Mouse (Mus musculus): Measurements from ENCODE around the gene Nmrk2. TPM values are rescaled to one million over a fixed set of nuclear protein-coding genes. Genes with fewer than 3 reads are reported as not detected.
A peak's percentile ranks its signal among the peaks of the same experiment; 100 is the strongest.

Nmrk2 gene
- total RNA-seq, 2 experiments from 2014 or later = not detected

DNA sequence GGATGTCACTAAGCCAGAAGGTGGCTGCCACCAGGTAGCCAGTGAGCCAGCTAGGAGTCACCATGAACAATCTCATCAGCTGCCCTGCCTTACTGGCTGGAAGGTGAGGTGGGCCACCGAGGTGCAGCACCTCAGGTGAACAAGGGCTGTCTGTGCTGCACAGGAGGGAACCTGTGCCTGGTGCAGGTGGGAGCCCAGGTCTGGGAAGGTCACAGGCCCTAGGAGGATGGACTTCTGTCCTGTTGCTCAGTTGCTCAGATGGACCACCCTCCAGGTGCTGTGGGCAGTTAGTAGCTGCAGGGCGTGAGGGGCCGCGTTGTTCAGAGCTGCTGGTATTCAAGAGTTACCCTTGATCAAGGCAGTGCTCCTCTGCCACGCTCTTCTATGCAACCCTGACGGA lies 15.0 kb upstream of the Nmrk2 start:
- no peak for DNase-seq

DNA sequence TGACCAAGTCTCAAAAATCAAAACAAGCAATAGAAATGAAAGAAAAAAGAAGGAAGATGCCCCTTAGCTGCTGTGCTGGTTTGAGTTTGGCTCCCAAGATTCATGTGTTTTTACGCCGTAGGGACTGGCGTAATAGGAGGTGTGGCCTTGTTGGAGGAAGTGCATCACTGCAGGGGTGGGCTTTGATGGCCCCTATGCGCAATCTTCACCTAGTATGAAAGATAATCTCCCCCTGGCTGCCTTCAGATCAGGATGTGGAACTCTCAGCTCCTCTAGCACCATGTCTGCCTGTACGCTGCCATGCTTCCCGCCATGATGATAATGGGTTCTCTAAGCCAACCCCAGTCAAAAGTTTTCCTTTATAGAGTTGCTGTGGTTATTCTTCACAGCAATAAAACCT lies 14.4 kb upstream of the Nmrk2 start:
- no peak for DNase-seq

DNA sequence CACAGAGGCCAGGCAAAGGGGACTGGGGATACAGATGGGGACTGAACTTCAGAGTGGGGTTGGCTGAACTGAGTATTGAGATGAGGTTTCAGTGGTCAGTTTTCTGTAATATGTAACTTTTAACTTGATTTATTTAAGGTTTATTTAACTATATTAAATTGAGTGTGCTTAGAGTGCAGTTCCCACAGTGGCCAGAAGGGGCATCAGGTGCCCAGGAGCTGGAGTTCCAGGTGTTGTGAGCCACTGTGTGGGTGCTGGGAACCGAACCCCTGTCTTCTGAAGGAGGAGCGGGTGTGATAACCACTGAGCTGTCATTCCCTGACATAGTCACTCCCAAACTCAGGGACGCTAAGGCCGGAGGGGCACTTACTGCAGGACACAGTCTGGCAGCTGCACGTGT lies 8.3 kb upstream of the Nmrk2 start:
- DNase-seq = no peak

DNA sequence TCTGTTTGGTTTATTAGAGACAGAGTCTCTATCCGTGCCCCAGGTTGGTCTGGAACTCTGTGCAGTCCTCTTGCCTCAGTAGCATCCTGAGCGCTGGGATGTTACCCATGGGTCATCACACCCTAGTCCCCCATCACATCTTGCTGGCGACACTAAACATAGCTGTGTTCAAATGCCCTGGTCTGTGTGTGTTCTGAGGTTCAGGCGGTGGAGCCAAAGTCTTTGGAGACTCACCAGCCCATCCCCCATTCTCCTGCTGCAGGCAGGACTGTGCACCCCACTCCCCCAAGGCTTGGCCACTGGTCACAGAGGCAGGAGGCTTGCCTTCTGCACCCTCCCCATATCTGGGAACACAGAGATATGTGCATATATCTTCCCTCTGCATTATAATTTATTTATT lies 2.3 kb upstream of the Nmrk2 start:
- no peak for DNase-seq

DNA sequence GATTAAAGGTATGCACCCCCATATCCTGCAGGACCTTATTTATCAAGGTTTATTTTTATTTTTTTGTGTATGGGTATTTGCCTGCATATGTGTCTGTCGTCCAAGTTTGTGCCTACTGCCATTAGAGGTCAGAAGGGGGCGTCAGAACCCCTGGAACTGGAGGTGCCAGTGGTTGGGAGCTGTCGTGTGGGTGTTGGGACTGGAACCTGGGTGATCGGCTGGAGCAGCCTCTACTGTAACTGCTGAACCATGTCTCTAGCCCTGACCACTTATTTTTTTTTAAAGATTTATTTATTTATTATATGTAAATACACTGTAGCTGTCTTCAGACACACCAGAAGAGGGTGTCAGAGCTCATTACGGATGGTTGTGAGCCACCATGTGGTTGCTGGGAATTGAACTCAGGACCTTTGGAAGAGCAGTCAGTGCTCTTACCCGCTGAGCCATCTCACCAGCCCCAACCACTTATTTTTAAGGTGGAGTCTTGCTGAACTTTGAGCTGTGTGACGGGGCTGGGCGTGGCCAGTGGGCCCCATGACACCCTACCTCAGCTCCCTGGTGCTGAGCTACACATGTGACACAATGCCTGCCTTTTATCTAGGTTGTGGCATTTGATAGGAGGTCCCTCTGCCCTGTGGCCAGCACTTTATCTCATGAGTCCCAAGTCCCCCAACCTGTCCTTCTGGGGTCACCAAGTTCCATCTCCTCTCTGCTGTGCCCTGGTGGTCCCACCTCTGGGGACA lies 1.3 kb upstream of the Nmrk2 start:
- DNase-seq = no peak

DNA sequence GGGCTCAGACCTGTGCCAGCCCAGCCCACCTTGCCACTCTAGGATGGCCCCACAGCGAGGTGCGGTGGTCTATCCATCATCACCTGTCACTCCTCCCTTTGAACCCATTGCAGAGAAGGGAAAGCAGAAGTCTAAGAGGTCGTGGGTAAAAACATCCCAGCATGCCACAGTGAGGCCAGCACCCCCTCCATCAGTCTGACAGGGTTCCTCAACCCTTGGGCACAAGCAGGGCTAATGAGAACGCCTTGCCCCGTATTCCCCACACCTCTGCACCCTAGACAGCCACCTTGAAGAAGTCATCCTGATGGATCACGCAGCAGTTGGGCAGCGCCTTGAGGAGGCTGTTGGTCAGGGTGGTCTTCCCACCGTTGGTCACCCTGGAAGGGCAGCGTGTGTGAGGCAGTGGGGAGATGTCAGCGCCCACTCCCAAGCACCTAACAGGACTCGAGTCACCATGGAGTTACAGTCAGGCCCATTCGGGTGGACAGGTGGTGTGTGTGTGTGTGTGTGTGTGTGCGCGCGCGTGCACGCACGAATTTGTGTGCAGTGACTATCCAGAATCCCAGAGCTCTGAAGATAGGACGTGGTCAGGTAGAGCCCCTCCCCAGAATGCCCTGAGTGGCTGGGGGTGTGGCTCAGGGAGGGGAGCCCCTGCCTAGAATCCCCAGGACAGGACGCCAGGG lies 1.1 kb downstream of the Nmrk2 start:
- no peak for DNase-seq

DNA sequence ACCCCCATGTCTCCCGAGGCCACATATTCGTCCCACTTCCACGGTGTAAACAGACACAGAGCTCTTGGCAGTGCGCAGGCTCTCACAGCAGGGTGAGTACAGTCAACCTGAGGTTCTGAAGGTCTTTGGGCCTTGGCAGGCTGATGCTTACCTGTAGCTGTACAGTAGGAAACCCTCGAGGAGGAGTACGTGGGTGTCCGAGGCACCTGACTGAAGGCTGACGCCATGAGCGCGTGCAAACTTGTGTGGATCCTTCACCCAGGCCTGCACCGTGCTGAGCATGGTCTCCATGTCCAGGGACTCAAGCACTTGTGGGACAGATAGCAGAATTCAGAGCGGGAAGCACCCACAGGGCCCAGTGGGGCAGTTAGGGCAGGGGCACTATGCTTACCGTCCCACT lies 1.7 kb downstream of the Nmrk2 start:
- no peak for DNase-seq

DNA sequence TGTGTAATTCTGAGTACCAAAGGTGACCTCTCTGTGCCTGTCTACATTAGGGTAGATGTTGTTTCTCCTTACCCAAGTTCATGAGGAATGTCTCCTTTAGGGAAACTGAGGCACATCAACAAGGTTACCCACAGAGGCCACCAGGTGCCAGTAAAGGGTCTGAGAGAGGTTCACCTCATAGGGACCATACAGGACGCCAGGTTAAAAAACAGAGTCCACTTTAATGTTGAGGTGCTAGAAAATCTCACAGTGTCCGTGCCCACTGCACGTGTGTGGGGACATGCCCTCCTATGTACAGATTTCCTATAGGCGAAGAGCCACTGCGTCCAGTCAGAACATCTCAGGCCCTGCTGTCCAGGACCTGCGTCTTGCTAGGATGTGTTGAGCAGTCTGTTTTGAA lies 2.9 kb downstream of the Nmrk2 start:
- no peak for DNase-seq

DNA sequence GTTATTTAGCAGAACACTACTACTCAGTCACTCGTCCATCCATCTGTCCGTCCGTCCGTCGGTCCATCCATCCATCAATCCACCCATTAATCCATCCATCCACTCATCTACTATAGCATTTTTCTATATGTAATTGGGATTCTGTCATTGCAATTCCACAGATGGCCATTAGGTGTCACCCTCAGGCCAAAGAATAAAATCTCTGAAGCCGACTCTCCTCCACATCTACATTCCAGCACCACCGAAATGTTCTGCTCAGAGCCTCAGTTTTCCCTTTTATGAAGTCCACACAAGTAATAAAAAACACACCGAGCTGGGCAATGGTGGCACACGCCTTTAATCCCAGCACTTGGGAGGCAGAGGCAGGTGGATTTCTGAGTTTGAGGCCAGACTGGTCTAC lies 3.6 kb downstream of the Nmrk2 start:
- DNase-seq = peak; percentile 25 to 40

DNA sequence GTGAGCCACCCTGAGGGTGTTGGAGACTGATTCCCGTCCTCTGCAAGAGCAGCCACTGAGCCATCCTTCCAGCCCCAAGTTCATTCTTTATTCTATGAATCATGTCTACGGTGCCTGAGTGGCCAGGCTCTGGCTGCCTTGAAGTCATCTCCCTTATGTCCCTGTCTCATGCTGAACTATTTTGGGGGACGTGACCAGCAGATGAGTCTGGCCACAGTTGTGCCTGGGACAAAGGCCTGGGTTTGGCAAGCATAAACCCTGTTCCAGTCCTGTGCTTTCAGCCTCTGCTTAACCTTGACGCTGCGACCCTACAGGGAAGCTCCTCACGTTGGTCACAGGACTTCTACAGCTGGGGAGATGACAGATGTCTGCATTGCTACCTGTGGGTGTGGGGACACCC lies 4.5 kb downstream of the Nmrk2 start:
- no peak for DNase-seq

DNA sequence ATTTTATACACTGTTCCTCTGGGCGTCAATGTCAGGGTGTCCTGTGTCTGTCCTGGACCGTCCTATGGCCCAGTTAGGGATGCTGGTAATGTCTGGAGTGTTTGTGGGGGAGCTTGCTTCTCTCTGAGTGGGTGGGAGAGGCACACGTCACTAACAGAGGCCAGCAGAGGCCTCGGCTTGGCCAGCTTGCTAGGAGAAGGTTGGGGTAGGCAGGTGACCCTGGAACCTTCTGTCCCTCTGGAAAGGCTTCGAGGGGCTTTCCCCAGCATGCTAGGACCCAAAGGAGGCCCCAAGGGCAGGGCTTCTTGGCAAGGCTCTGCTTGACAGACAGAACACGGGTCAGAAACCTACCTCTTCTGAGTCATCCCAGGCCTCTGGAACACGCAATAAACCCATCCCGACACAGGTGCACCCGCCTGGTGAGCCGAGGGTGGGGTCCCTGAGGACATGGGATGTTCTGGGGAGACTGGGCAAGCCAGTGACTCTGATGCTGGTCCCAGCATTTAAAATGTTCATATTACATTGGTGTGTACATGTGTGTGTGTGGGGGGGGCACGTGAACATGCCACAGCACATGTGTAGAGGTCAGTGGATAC lies 5.3 kb downstream of the Nmrk2 start:
- no peak for DNase-seq

DNA sequence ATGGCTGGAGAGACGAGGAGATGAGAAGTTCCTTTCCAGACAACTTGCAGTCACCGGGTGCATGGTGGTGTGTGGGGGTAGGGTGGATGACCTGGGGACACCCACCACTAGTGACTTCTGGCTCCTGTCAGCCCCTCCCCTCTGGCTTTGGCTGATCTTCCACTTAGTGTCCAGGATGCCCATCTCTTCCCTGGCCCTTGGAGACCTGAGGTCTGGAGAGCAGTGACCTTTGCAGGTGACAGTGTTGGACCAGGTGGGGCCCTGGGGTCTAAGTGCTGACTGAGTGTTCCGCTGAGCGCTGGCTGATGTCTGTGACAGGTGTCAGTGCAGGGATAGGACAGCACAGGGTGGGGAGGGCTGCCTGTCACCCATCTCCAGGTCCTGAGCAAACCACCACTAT lies 6.6 kb downstream of the Nmrk2 start:
- no peak for DNase-seq

DNA sequence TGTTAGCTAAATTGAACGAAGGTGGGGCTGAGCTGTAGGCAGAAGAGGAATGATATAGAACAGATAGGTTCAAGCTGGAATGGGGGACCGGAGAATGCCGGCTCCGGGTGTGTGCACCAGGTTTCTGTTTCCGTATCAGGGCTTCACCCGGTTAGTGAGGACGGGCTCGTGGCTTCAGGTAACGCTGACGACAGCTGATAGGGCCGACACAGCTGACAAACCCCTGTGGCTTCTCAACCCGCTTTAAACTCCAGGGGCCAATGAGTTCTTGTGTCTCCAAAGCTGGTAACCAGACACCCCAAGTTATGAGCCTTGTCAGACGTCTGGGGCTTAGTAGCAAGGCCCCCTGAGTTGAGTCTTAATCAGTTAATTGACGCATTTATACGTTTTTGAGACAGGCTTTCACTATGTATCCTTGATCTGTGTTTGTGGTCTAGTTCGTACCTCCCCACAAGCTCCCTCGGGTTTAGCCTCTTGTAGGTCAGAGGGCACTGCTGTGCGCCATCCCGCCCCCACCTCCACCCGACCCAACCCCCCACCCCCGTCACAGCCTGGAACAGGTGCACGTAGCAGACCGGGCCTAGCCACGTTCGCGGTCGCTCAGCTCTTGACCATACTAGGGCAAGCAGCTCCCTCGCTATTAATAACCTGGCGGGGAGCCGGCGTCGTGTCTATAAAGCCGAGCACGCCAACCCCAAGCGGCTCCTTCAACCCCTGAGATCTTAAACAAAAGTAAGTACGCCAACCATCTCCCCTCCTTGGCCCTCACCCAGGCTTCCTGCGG lies 7.7 kb downstream of the Nmrk2 start:
- peak in 1 of 2 experiments; percentile 50 for DNase-seq

DNA sequence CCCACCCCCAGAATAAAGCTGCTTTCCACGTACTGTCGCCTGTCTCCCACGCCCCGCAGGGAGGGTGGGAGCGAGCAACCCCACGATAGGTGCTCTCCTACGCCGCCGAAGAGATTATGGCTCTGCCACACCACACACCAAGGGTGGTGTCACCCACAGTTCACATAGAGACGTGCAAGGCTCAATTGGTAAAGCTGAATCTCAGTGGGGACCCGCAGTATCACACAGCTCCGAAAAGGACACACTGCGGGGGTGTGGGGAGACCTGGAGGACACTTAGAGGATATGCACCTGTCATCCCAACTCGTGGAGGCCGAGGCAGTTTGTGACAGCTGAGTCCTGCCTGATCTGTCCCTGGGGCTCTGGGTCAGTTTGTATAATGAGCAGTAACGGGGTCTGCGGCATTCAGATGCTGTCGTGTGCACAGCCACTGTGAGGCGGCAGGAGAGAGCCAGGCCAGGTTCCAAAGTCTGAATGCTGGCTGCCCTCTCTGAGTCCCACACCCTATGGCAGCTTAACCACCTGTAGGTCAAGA lies 8.8 kb downstream of the Nmrk2 start:
- DNase-seq = peak in 1 of 2 experiments; percentile 23

DNA sequence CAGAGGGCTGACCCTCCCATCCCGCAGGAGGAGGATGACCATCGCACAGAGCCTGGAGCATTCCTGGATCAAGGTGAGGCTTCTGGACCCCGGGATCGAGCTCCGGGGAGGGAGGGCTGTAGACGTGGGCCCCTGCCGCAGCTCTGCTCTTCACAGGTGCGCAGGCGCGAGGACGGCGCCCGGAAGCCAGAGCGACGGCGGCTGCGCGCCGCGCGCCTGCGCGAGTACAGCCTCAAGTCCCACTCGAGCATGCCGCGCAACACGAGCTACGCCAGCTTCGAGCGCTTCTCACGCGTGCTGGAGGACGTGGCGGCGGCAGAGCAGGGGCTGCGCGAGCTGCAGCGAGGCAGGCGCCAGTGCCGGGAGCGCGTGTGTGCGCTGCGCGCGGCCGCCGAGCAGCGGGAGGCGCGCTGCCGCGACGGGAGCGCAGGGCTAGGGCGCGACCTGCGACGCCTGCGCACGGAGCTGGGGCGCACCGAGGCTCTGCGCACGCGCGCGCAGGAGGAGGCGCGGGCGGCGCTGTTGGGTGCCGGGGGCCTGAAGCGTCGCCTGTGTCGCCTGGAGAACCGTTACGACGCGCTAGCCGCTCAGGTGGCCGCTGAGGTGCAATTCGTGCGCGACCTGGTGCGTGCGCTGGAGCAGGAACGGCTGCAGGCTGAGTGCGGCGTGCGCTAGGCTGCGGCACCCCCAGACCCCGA lies 9.4 kb downstream of the Nmrk2 start:
- peak; percentile 85 to 91 for DNase-seq

DNA sequence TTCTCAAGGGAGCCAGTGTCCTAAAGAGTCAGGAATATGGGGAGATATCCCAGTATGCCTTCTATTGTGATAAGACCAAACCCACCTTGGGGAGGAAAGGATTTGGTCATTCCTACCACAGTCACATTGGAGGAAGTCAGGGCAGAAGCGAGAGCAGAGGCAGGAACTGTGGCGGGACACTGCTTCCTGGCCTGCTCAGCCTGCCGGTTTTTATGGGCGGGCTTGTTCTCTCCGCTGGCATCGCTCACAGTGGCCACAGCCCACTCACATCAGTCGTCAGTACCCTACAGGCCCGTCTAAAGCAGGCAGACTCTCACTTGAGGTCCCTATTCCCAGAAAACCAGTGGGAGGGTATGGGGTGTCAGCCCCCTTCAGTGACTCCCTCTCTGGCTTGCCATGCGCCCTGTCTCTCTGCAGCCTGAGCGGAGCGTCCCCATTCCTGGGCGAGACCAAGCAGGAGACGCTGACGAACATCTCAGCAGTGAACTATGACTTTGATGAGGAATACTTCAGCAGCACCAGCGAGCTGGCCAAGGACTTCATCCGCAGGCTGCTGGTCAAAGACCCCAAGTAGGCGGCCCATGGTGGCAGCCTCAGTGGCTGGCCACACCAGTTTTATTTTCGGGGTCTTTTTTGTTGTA lies 10.4 kb downstream of the Nmrk2 start:
- DNase-seq = peak; percentile 15 to 31

DNA sequence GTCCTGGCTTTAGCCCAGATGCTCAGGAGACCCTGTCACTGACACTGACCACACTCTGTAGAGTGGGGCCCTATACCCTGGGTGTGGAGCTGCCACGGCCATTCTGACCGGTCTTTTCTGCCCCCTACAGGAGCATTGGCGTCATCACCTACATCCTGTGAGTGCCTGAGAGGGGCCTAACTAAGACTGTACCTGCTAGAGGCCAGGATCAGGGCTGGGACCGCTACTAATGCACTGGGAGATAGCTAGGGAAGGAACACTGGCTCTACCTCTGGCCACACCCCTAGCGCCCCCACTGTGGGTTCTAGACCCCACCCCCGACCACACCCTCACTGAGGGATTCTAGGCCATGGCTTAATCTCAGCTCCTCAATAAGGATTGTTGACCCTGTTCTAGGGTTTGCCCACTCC lies 10.9 kb downstream of the Nmrk2 start:
- peak in 1 of 2 experiments; percentile 33 for DNase-seq

DNA sequence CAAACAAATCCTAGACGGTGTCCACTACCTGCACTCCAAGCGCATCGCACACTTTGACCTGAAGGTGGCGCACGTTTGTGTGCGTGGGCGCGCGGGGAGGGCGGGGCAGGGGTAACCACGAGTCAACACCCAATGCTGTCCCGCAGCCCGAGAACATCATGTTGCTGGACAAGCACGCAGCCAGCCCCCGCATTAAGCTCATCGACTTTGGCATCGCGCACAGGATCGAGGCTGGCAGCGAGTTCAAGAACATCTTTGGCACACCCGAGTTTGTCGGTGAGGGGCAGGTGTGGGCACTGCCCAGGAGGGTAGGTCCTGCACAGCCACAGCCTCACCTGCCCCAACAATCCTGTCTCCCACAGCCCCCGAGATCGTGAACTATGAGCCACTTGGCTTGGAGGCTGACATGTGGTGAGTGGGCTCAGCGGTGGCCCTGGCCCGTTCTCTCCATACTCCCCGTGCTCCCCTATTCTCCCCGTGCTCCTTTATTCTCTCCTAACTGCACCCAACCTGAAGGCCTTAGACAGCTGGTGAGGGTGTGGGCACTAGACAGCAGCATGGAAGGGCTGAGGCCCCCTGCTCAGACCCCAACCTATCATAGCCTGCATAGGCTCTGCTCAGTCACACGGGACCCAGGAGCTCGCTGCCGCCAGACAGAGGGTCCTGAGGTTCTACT lies 11.5 kb downstream of the Nmrk2 start:
- peak; percentile 30 to 37 for DNase-seq

DNA sequence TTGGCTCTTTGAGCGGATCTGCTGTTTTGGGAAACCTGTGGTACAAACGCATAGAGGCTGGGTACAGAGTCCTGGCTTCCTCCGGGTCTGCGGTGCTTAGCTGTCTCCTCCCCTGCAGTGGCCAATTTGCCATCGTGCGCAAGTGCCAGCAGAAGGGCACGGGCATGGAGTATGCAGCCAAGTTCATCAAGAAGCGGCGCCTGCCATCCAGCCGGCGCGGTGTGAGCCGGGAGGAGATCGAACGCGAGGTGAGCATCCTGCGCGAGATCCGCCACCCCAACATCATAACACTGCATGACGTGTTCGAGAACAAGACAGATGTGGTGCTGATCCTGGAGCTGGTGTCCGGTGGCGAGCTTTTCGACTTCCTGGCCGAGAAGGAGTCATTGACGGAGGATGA lies 12.0 kb downstream of the Nmrk2 start:
- DNase-seq = no peak

DNA sequence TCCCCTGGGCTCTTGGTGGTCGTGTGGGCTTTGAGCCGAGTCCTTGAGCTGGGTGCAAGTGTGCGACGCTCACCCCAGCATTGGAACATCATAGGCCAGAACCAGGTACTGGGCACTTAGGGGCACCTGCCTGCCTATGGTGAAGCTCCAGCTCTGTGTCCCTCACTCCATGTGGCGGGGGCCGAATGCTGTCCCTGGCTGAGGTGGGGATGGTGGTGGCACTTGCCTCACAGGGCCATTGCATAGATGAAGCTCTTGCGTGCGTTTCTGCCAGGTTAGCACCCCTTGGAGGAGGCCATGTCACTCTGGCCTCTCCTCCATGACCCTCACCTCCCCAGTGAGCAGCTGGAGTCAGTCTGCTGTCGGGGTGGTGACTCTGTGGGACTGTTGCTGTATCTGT lies 14.7 kb downstream of the Nmrk2 start:
- DNase-seq = no peak

DNA sequence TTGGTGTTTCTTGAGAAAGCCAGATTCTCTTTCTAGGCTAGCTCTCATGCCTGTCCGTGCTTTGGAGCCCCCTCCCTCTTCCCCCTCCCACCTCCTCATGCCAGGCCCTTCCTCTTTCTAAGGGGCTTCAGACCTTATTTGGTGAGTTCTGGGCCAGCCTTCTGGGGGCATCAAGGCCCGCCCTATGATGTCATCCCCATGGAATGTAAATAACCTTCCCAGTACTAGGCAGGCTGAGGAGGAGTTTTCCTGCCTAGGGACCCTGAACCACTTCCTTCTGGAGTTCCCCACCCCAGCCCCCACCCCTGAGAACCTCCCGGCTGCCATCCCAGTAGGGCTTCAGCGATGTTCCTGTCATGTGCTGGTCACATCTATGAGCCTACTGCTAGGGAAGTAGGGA lies 17.1 kb downstream of the Nmrk2 start:
- no peak for DNase-seq
